Mouse (Mus musculus): ENCODE measurements around the gene Lrcol1. TPM values are rescaled to one million over a fixed set of nuclear protein-coding genes. Genes with fewer than 3 reads are reported as not detected.

Lrcol1 gene
- polyA plus RNA-seq, 1 experiment from 2014 or later = not detected

GRCm38 (mm10) chr5:110392727-110393126 lies 48.2 kb downstream of the Lrcol1 start:
- Histone ChIP-seq H3K9ac (ENCODE audit: low read depth, low read length) (no peak overlapping the region), H3K27ac (replicated peaks; ENCODE audit: low read depth, low read length) (no peak overlapping the region), H3K9me3 (ENCODE audit: control insufficient read depth, low read length) (no peaks in the 10 kb centered on the region), H3K36me3 (ENCODE audit: control insufficient read depth, insufficient read depth, low read length) (0 out of 2 replicates have a peak, but pooled peaks cover 4% of the 10 kb centered on the region), H3K4me1 (ENCODE audit: control insufficient read depth, insufficient read depth, low read length) (peaks cover under 1% of the 10 kb centered on the region; the same call in 1 of the 2 replicates), H3K4me2 (ENCODE audit: low read depth, low read length) (no peak overlapping the region), H3K4me3 (ENCODE audit: low read depth, low read length) (no peak overlapping the region), H3K27me3 (replicated peaks; ENCODE audit: control insufficient read depth, insufficient read depth, low read length) (no peaks in the 10 kb centered on the region)
- DNase-seq (ENCODE audit: low spot score) = no peak
- ATAC-seq (ENCODE audit: low read depth) = no peak
- WGBS = 71% methylated on average over 5 of the region's 5 CpGs

- Histone ChIP-seq H3K27me3 (replicated peaks; ENCODE audit: control insufficient read depth, insufficient read depth, low read length) (no peaks in the 10 kb centered on the region), H3K9me3 (ENCODE audit: control insufficient read depth, low read length) (no peaks in the 10 kb centered on the region), H3K27ac (replicated peaks; ENCODE audit: low read depth, low read length) (no peak overlapping the region), H3K9ac (ENCODE audit: low read depth, low read length) (no peak overlapping the region), H3K4me2 (ENCODE audit: low read depth, low read length) (no peak overlapping the region), H3K4me1 (ENCODE audit: control insufficient read depth, insufficient read depth, low read length) (no peaks in the 10 kb centered on the region), H3K36me3 (ENCODE audit: control insufficient read depth, insufficient read depth, low read length) (0 out of 2 replicates have a peak, but pooled peaks cover 4% of the 10 kb centered on the region), H3K4me3 (ENCODE audit: low read depth, low read length) (no peak overlapping the region)
- 79% methylated on average over 5 of the region's 5 CpGs for WGBS
- ATAC-seq (ENCODE audit: low read depth) (no peak), DNase-seq (ENCODE audit: low spot score) (no peak)
These were observed 50.6 kb downstream of the Lrcol1 start for GRCm38 (mm10) chr5:110395006-110395661.

GRCm38 (mm10) chr5:110401101-110401500 lies 56.6 kb downstream of the Lrcol1 start:
- H3K4me3 ChIP-seq (ENCODE audit: low read depth, low read length) = no peak overlapping the region
- no peaks in the 10 kb centered on the region for H3K9me3 ChIP-seq (ENCODE audit: control insufficient read depth, low read length)
- no peak overlapping the region for H3K4me2 ChIP-seq (ENCODE audit: low read depth, low read length)
- H3K36me3 ChIP-seq (ENCODE audit: control insufficient read depth, insufficient read depth, low read length) = no peaks in the 10 kb centered on the region
- H3K4me1 ChIP-seq (ENCODE audit: control insufficient read depth, insufficient read depth, low read length) = no peaks in the 10 kb centered on the region
- H3K27ac ChIP-seq (replicated peaks; ENCODE audit: low read depth, low read length) = no peak overlapping the region
- H3K27me3 ChIP-seq (replicated peaks; ENCODE audit: control insufficient read depth, insufficient read depth, low read length) = no peaks in the 10 kb centered on the region
- no peak overlapping the region for H3K9ac ChIP-seq (ENCODE audit: low read depth, low read length)
- DNase-seq (ENCODE audit: low spot score) (no peak), ATAC-seq (ENCODE audit: low read depth) (0 out of 2 replicates have a peak, but pooled peaks have one; percentile 50)
- WGBS = 96% methylated on average over 8 of the region's 8 CpGs

- ATAC-seq (ENCODE audit: low read depth) (no peak), DNase-seq (ENCODE audit: low spot score) (no peak)
- no peaks in the 10 kb centered on the region for H3K9me3 ChIP-seq (ENCODE audit: control insufficient read depth, low read length)
- H3K36me3 ChIP-seq (ENCODE audit: control insufficient read depth, insufficient read depth, low read length) = no peaks in the 10 kb centered on the region
- H3K4me3 ChIP-seq (ENCODE audit: low read depth, low read length) = no peak overlapping the region
- 94% methylated on average over 2 of the region's 2 CpGs for WGBS
- H3K27ac ChIP-seq (replicated peaks; ENCODE audit: low read depth, low read length) = no peak overlapping the region
- no peak overlapping the region for H3K4me2 ChIP-seq (ENCODE audit: low read depth, low read length)
- H3K9ac ChIP-seq (ENCODE audit: low read depth, low read length) = no peak overlapping the region
- H3K4me1 ChIP-seq (ENCODE audit: control insufficient read depth, insufficient read depth, low read length) = no peaks in the 10 kb centered on the region
- no peaks in the 10 kb centered on the region for H3K27me3 ChIP-seq (replicated peaks; ENCODE audit: control insufficient read depth, insufficient read depth, low read length)
These were observed 58.0 kb downstream of the Lrcol1 start for GRCm38 (mm10) chr5:110402557-110402956.

- Histone ChIP-seq H3K36me3 (ENCODE audit: control insufficient read depth, insufficient read depth, low read length) (0 out of 2 replicates have a peak, but pooled peaks cover 3% of the 10 kb centered on the region), H3K9ac (ENCODE audit: low read depth, low read length) (no peak overlapping the region), H3K27me3 (replicated peaks; ENCODE audit: control insufficient read depth, insufficient read depth, low read length) (no peaks in the 10 kb centered on the region), H3K4me1 (ENCODE audit: control insufficient read depth, insufficient read depth, low read length) (no peaks in the 10 kb centered on the region), H3K9me3 (ENCODE audit: control insufficient read depth, low read length) (no peaks in the 10 kb centered on the region), H3K27ac (replicated peaks; ENCODE audit: low read depth, low read length) (no peak overlapping the region), H3K4me2 (ENCODE audit: low read depth, low read length) (no peak overlapping the region), H3K4me3 (ENCODE audit: low read depth, low read length) (no peak overlapping the region)
- 68% methylated on average over 3 of the region's 3 CpGs for WGBS
- ATAC-seq (ENCODE audit: low read depth) = no peak
- DNase-seq (ENCODE audit: low spot score) = no peak
These were observed 59.4 kb downstream of the Lrcol1 start for GRCm38 (mm10) chr5:110403931-110404330.

Other genes starting within 250 kb of the Lrcol1 start
- 1.7 and 1.8 TPM in 2 replicates for gene Plcxd1, start 244.8 kb upstream of the Lrcol1 start, polyA plus RNA-seq (2014; fragmentation: Nextera tagmentation; extraction: Ambion mirVana)
- 25.8 and 28.2 TPM in 2 replicates for gene Gtpbp6, start 236.5 kb upstream of the Lrcol1 start, polyA plus RNA-seq (2014; fragmentation: Nextera tagmentation; extraction: Ambion mirVana)
- gene Zfp605, start 234.6 kb upstream of the Lrcol1 start, polyA plus RNA-seq (2014; fragmentation: Nextera tagmentation; extraction: Ambion mirVana) = 4.0 and 4.8 TPM in 2 replicates
- 35.6 and 38.7 TPM in 2 replicates for gene Chfr, start 208.9 kb upstream of the Lrcol1 start, polyA plus RNA-seq (2014; fragmentation: Nextera tagmentation; extraction: Ambion mirVana)
- 30.1 and 31.5 TPM in 2 replicates for gene Golga3, start 168.0 kb upstream of the Lrcol1 start, polyA plus RNA-seq (2014; fragmentation: Nextera tagmentation; extraction: Ambion mirVana)
- gene Ankle2, start 113.7 kb upstream of the Lrcol1 start, polyA plus RNA-seq (2014; fragmentation: Nextera tagmentation; extraction: Ambion mirVana) = 26.5 and 29.1 TPM in 2 replicates
- 57.5 and 68.9 TPM in 2 replicates for gene Pgam5, start 74.8 kb upstream of the Lrcol1 start, polyA plus RNA-seq (2014; fragmentation: Nextera tagmentation; extraction: Ambion mirVana)
- 5.2 and 6.7 TPM in 2 replicates for gene Pxmp2, start 58.5 kb upstream of the Lrcol1 start, polyA plus RNA-seq (2014; fragmentation: Nextera tagmentation; extraction: Ambion mirVana)
- 20.5 and 24.5 TPM in 2 replicates for gene Pole, start 58.4 kb upstream of the Lrcol1 start, polyA plus RNA-seq (2014; fragmentation: Nextera tagmentation; extraction: Ambion mirVana)
- 2.3 and 2.4 TPM in 2 replicates for gene P2rx2, start 1.5 kb upstream of the Lrcol1 start, polyA plus RNA-seq (2014; fragmentation: Nextera tagmentation; extraction: Ambion mirVana)
- gene Fbrsl1, start 103.8 kb downstream of the Lrcol1 start, polyA plus RNA-seq (2014; fragmentation: Nextera tagmentation; extraction: Ambion mirVana) = 14.6 and 14.7 TPM in 2 replicates
- gene Galnt9, start 199.6 kb downstream of the Lrcol1 start, polyA plus RNA-seq (2014; fragmentation: Nextera tagmentation; extraction: Ambion mirVana) = 1.6 and 2.5 TPM in 2 replicates